Mouse (Mus musculus): ENCODE measurements around the gene Clec4g.
"Not testable (repeated sequence)": the region's sequence is repeated elsewhere in the genome, so short reads cannot be mapped to it uniquely, and the experiment has no call there.

Gene Clec4g

GRCm38 (mm10) chr8:3720551-3720950 is at the start of gene Clec4g:
TSS of gene Clec4g (minus strand) at chr8:3720651.
- no peak for DNase-seq

- DNase-seq: not testable (repeated sequence)
These were observed 48.2 kb upstream of the Clec4g start for GRCm38 (mm10) chr8:3768641-3769040.

- DNase-seq: no peak
These were observed 33.9 kb upstream of the Clec4g start for GRCm38 (mm10) chr8:3754261-3754850.

GRCm38 (mm10) chr8:3748761-3749160 is 28.3 kb upstream of the Clec4g start, which contains the start of gene Cd209a:
TSS of gene Cd209a (minus strand) at chr8:3748984.
- no peak for DNase-seq

GRCm38 (mm10) chr8:3736947-3737346 is 16.5 kb upstream of the Clec4g start:
- no peak for DNase-seq

- DNase-seq: no peak
These were observed 15.1 kb upstream of the Clec4g start for GRCm38 (mm10) chr8:3735599-3735998.

- DNase-seq: no peak
These were observed 13.6 kb upstream of the Clec4g start for GRCm38 (mm10) chr8:3734084-3734483.

GRCm38 (mm10) chr8:3721041-3721440 is 590 bp upstream of the Clec4g start:
- no peak for DNase-seq

GRCm38 (mm10) chr8:3718559-3718958 is 1.9 kb downstream of the Clec4g start:
- peak; percentile 38 for DNase-seq

GRCm38 (mm10) chr8:3717321-3717954 is 3.0 kb downstream of the Clec4g start:
- DNase-seq: no peak

- DNase-seq: no peak
These were observed 8.8 kb downstream of the Clec4g start for GRCm38 (mm10) chr8:3711646-3712045.

- DNase-seq: no peak
These were observed 10.1 kb downstream of the Clec4g start for GRCm38 (mm10) chr8:3710312-3710711.

GRCm38 (mm10) chr8:3707611-3708010 is 12.8 kb downstream of the Clec4g start:
- no peak for DNase-seq

GRCm38 (mm10) chr8:3705711-3706110 is 14.7 kb downstream of the Clec4g start:
- no peak for DNase-seq

GRCm38 (mm10) chr8:3701491-3701890 is 19.0 kb downstream of the Clec4g start:
- DNase-seq: no peak

GRCm38 (mm10) chr8:3694121-3694520 is 26.3 kb downstream of the Clec4g start, which contains the start of gene Fcer2a:
TSS of gene Fcer2a (minus strand) at chr8:3694175.
- DNase-seq: no peak

GRCm38 (mm10) chr8:3690774-3691173 is 29.7 kb downstream of the Clec4g start:
- no peak for DNase-seq

GRCm38 (mm10) chr8:3687537-3687936 is 32.9 kb downstream of the Clec4g start:
- DNase-seq: no peak

- DNase-seq: no peak
These were observed 35.0 kb downstream of the Clec4g start for GRCm38 (mm10) chr8:3685422-3685821.

GRCm38 (mm10) chr8:3684530-3684929 is 35.9 kb downstream of the Clec4g start:
- no peak for DNase-seq

GRCm38 (mm10) chr8:3683408-3684176 is 36.9 kb downstream of the Clec4g start:
- DNase-seq: peak; percentile 89

GRCm38 (mm10) chr8:3682435-3682834 is 38.0 kb downstream of the Clec4g start:
- DNase-seq: peak; percentile 46

- peak; percentile 53 for DNase-seq
These were observed 40.8 kb downstream of the Clec4g start for GRCm38 (mm10) chr8:3679656-3680055.

- peak; percentile 75 for DNase-seq
These were observed 41.2 kb downstream of the Clec4g start for GRCm38 (mm10) chr8:3679236-3679635.
